Mouse (Mus musculus) stomach, adult 2 months (tissue): ENCODE data around the gene Vmn1r117. TPM values are rescaled to one million over a fixed set of nuclear protein-coding genes. Genes with fewer than 3 reads are reported as not detected.

ENCODE experiments used
- polyA plus RNA-seq: library from polyadenylated mRNA; depleted of rRNA; stranded (reverse); fragments of >200 nt; gene quantifications from 2 replicates; pipeline ENCODE4 v1.2.3, GENCODE M21; 2012; rRNA removed

Vmn1r117 gene
- polyA plus RNA-seq, result not detected in 2 replicates

DNA sequence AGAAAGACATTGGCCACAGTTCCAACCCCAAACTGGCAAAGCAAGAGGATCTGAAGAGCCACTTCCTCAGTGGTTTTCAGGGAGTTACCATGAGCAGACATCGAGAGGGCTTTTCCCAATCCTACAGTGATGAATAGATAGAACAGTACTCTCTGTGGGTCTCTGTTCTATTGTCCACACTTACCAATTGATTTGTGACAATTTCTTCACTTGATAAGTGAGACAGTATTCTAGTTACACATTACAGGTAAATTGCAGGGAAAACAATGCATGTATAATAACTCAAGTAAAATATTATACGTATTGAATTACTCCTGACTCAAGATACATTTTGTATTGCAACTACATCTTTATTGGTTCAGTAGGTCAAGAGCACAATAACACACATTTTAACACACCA lies at the start of gene Vmn1r117:
Gene Vmn1r117 (minus strand): TSS at position 101 of the 400 bp plus-strand sequence.

DNA sequence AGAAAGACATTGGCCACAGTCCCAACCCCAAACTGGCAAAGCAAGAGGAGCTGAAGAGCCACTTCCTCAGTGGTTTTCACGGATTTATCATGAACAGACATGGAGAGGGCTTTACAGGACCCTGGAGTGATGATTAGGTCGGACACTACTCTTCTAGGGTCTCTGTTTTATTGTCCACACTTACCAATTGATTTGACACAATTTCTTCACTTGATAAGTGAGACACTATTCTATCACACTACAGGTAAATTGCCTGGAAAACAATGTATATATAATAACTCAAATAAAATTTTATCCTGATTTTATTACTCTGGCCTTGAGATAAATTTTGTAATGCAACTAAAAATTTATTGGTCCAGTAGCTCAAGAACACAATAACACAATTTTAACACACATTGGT lies 28.3 kb upstream of the Vmn1r117 start, which contains the start of gene Vmn1r118:
Gene Vmn1r118 (minus strand): TSS at position 101 of the 400 bp plus-strand sequence.

DNA sequence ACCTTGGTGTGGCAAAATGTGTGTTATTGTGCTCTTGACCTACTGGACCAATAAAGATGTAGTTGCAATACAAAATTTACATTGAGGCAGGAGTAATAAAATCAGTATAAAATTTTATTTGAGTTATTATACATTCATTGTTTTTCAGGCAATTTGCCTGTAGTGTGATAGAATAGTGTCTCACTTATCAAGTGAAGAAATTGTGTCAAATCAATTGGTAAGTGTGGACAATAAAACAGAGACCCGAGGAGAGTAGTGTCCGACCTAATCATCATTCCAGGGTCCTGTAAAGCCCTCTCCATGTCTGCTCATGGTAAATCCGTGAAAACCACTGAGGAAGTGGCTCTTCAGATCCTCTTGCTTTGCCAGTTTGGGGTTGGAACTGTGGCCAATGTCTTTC lies 12.0 kb downstream of the Vmn1r117 start, which contains the start of gene Vmn1r116:
Gene Vmn1r116 (plus strand): TSS at position 301 of the 400 bp plus-strand sequence.

DNA sequence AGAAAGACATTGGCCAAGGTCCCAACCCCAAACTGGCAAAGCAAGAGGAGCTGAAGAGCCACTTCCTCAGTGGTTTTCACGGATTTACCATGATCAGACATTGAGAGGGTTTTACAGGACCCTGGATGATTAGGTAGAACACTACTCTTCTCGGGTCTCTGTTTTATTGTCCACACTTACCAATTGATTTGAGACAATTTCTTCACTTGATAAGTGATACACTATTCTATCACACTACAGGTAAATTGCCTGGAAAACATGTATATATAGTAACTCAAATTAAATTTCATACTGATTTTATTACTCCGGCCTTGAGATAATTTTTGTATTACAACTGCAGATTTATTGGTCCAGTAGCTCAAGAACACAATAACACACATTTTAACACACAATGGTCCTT lies 39.0 kb downstream of the Vmn1r117 start, which contains the start of gene Vmn1r115:
Gene Vmn1r115 (minus strand): TSS at position 101 of the 400 bp plus-strand sequence.

Other genes starting within 250 kb of the Vmn1r117 start
- not detected in 2 replicates for gene Vmn1r107, start 215.2 kb downstream of the Vmn1r117 start, polyA plus RNA-seq
- gene Vmn1r111, start 180.9 kb downstream of the Vmn1r117 start, polyA plus RNA-seq, result not detected in 2 replicates
- not detected in 2 replicates for gene Gm10668, start 153.5 kb downstream of the Vmn1r117 start, polyA plus RNA-seq
- gene Vmn1r112, start 112.9 kb downstream of the Vmn1r117 start, polyA plus RNA-seq, result not detected in 2 replicates
- gene Vmn1r113, start 96.8 kb downstream of the Vmn1r117 start, polyA plus RNA-seq, result not detected in 2 replicates
- not detected in 2 replicates for gene Vmn1r114, start 71.9 kb downstream of the Vmn1r117 start, polyA plus RNA-seq
- gene Vmn1r115, start 39.1 kb downstream of the Vmn1r117 start, polyA plus RNA-seq, result not detected in 2 replicates
- not detected in 2 replicates for gene Vmn1r116, start 11.9 kb downstream of the Vmn1r117 start, polyA plus RNA-seq
- not detected in 2 replicates for gene Vmn1r118, start 28.2 kb upstream of the Vmn1r117 start, polyA plus RNA-seq
- not detected in 2 replicates for gene Vmn1r119, start 128.3 kb upstream of the Vmn1r117 start, polyA plus RNA-seq
- not detected in 2 replicates for gene Vmn1r120, start 169.7 kb upstream of the Vmn1r117 start, polyA plus RNA-seq
- not detected in 2 replicates for gene Vmn1r121, start 214.4 kb upstream of the Vmn1r117 start, polyA plus RNA-seq